Mouse (Mus musculus) heart, embryonic 10.5 days (tissue): ENCODE data around the gene Tarsl2. TPM values are rescaled to one million over a fixed set of nuclear protein-coding genes. Genes with fewer than 3 reads are reported as not detected.
A peak's percentile ranks its signal among the peaks of the same experiment; 100 is the strongest.

ENCODE experiments used
- DNase-seq: peaks from one replicate; pipeline ENCODE4 v3.0.0-alpha.2; 2017; ENCODE audit warnings: low spot score
- H3K27ac ChIP-seq: fragments of 300-500 bp; sonication (generic); 2 replicates; pipeline ENCODE4 v1.5.1; 2016; ENCODE audit warnings: mild to moderate bottlenecking
- H3K27me3 ChIP-seq: fragments of 300-500 bp; sonication (generic); 2 replicates; pipeline ENCODE4 v1.6.1; 2016; ENCODE audit warnings: mild to moderate bottlenecking; ENCODE audit not compliant: poor library complexity, insufficient read depth, severe bottlenecking
- H3K36me3 ChIP-seq: fragments of 300-500 bp; sonication (generic); 2 replicates; pipeline ENCODE4 v1.6.1; 2016; ENCODE audit warnings: mild to moderate bottlenecking, moderate library complexity
- H3K4me1 ChIP-seq: fragments of 300-500 bp; sonication (generic); 2 replicates; pipeline ENCODE4 v1.6.1; 2016; ENCODE audit warnings: mild to moderate bottlenecking
- H3K4me3 ChIP-seq: fragments of 300-500 bp; sonication (generic); 2 replicates; pipeline ENCODE4 v1.5.1; 2016; ENCODE audit warnings: mild to moderate bottlenecking, moderate library complexity
- H3K9me3 ChIP-seq: fragments of 300-500 bp; sonication (generic); 2 replicates; pipeline ENCODE4 v1.6.1; 2016; ENCODE audit warnings: mild to moderate bottlenecking, moderate library complexity
- WGBS: fragments of 180-500 bp; shearing (Covaris S2); methylation state at CpG from one replicate; pipeline ENCODE4 v1.1.7; 2016; 5-methylcytosine and 5-hydroxymethylcytosine counted together
- polyA plus RNA-seq: library from polyadenylated mRNA; unstranded; fragments of >200 nt; fragmentation: Nextera tagmentation; extraction: Ambion mirVana; gene quantifications from 2 replicates; pipeline ENCODE4 v1.2.1, GENCODE M21; 2016

The Tarsl2 gene
- polyA plus RNA-seq, result 13.1 and 17.4 TPM in 2 replicates

DNA sequence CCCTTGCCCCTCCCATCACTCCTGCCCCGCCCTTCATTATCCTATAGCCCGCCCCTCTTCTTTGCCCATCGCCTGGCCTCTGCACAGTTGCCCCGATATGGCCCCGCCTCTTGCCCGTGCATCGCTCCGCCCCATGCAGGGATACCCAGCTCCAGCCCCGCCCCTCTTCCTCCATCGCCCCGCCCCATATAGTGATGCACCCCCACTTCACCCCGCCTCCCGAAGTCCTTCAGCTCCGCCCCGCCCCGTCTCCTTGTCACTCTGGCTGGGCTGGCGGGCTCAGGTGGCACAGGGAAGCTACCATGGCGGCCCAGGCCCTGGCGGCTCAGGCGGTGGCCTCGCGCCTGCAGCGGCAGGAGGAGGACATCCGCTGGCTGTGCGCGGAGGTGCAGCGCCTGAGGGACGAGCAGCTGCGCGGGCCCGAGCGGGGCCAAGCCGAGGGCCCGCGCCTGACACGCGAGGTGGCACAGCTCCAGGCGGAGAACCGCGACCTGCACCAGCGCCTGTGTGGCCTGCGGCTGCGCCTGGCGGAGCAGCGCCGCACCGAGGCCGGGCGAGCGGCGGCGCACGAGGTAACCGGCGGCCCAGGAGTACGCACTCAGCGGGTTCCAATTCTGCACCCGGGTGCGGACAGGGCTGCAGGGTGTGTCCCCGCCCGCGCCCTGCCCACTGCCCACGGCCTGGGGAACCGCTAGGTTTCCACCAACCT lies at the start of gene Tarsl2:
Gene Tarsl2 (plus strand): TSS at position 256 of the 709 bp plus-strand sequence.
- peaks cover 26% of the 10 kb centered on the region for H3K36me3 ChIP-seq
- peak within 1 kb of the TSS; percentile 78 for H3K4me3 ChIP-seq
- H3K9me3 ChIP-seq, result no peaks in the 10 kb centered on the region
- DNase-seq, result peak; percentile 99
- peak within 1 kb of the TSS; percentile 90 for H3K27ac ChIP-seq
- H3K27me3 ChIP-seq, result peaks cover 10% of the 10 kb centered on the region; the same call in 1 of the 2 replicates
- WGBS, result under 1% methylated on average over 63 of the region's 64 CpGs
- H3K4me1 ChIP-seq, result peaks cover 25% of the 10 kb centered on the region

DNA sequence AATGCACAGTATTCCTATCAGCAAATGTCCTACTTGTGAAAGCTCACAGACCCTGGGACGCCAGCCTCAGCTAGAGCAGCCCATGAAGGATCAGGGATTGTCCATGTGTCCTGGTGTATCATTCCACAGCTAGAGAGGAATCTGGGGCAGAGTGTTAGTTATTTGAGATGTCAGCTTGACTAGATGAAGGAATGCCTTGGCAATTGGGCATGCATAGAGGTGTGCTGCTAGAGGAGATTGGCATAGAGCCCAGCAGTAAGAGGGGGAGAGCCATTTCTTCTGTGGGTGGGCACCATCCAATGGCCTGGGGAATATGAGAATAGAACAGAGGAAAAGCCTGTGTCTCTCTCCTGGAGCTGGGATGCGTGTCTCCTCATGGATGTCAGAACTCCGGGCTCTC lies 38.6 kb upstream of the Tarsl2 start:
- Histone ChIP-seq H3K4me1 (no peaks in the 10 kb centered on the region), H3K9me3 (no peaks in the 10 kb centered on the region), H3K4me3 (no peak overlapping the region), H3K27me3 (no peaks in the 10 kb centered on the region), H3K27ac (no peak overlapping the region), H3K36me3 (no peaks in the 10 kb centered on the region)
- WGBS, result 80% methylated on average over 3 of the region's 3 CpGs
- no peak for DNase-seq

DNA sequence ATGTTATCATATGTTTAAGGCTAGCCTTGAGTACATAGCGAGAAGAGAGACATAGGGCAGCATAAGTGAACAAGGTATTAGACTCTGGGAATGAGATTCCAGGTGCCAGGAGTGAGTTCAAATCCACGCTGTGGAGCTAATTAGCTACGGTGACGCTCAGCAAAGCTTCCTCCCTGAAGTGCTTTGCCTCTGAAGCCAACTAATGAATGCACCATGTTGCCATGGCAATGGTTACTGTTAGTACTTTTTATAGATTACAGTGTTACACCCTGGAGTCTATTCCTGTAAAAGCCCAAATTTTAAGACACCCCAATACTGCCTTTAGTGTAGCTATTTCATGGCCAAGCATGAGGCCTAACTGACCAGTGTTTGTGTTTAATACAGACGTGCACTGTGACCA lies 37.7 kb upstream of the Tarsl2 start:
- 82% methylated on average over 5 of the region's 5 CpGs for WGBS
- H3K4me1 ChIP-seq, result no peaks in the 10 kb centered on the region
- H3K4me3 ChIP-seq, result no peak overlapping the region
- H3K36me3 ChIP-seq, result no peaks in the 10 kb centered on the region
- no peak overlapping the region for H3K27ac ChIP-seq
- no peaks in the 10 kb centered on the region for H3K27me3 ChIP-seq
- DNase-seq, result no peak
- H3K9me3 ChIP-seq, result no peaks in the 10 kb centered on the region

DNA sequence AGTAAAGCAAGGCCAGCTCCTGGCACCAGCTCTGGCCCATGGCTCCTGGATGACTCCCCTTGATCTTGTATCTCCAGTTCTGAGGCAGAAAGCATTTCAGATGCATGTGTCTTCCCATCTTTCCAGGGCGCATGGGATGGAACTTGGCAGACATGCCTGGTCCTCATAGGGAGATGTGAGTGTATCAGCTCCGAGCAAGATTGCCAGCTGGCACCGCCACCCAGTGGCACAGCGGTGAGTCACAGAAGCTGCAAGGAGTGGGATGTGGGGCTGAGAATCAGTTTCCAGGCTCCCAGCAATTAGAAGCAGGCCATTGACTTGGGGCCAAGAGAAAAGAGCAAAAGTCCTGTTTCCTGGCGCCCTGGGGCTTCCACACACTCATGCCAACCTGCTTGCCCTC lies 34.5 kb upstream of the Tarsl2 start:
- no peak overlapping the region for H3K4me3 ChIP-seq
- H3K36me3 ChIP-seq, result no peaks in the 10 kb centered on the region
- H3K27me3 ChIP-seq, result no peaks in the 10 kb centered on the region
- no peaks in the 10 kb centered on the region for H3K9me3 ChIP-seq
- H3K27ac ChIP-seq, result no peak overlapping the region
- H3K4me1 ChIP-seq, result no peaks in the 10 kb centered on the region
- WGBS, result 73% methylated on average over 5 of the region's 5 CpGs
- DNase-seq, result no peak

DNA sequence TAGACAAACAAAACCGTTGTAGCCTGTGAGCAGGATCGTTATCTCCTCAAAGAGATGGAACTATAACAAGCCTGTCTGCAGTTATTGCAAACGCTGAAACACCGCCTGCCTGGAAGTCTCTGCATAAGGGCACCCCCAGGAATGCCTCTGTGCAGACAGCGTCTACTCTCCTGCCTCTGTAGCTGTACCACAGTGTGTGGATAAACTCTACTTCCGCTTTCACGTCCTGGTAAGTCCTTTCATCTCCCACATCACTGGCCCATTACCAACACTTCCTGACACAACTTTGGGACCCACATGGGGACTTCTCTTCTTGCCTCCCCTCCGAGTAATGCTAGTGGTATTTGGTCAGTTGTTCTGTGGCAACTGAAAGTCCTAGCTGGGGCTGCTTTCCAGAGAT lies 34.0 kb upstream of the Tarsl2 start:
- Histone ChIP-seq H3K36me3 (no peaks in the 10 kb centered on the region), H3K9me3 (no peaks in the 10 kb centered on the region), H3K4me1 (no peaks in the 10 kb centered on the region), H3K27ac (no peak overlapping the region), H3K4me3 (no peak overlapping the region), H3K27me3 (no peaks in the 10 kb centered on the region)
- 71% methylated on average over 8 of the region's 8 CpGs for WGBS
- DNase-seq, result no peak

DNA sequence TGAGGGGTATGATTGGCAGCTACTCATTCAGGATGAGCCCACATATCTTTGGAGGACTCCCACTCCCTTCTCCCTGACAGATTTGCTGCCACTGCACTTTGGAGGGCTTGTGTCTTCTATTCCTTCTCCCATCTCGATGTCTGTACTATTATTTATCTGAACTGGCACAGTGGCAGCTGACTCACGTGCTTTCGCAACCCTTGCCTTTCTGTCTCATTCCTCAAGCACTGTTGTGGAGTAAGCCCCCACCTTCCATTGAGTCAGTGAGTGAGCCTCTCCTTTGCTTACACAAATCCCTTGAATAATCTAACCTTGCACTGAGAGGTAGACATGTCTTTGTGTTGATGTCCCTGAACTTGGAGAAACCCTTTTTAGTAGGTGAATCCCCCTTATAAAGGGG lies 33.4 kb upstream of the Tarsl2 start:
- H3K4me1 ChIP-seq, result no peaks in the 10 kb centered on the region
- H3K4me3 ChIP-seq, result no peak overlapping the region
- no peaks in the 10 kb centered on the region for H3K27me3 ChIP-seq
- no peak for DNase-seq
- H3K9me3 ChIP-seq, result no peaks in the 10 kb centered on the region
- H3K27ac ChIP-seq, result no peak overlapping the region
- 79% methylated on average over 3 of the region's 3 CpGs for WGBS
- no peaks in the 10 kb centered on the region for H3K36me3 ChIP-seq

DNA sequence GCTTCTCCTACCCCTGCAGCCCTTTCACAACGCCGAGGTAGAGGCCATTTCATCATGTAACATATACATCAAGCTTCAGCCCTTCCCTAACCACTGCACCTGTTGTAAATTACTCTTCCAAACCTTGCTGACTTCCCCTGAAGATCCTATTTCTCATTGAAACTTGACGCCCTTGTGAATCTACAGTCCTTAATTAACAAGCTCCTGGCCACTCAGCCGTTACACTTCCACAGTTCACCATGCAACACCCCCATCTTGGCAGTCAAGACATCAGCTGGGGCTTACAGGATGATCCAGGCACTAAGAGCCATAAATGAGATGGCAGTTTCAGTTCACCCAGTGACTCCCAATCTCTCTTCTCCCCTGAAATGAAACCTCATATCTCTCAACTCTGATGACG lies 31.0 kb upstream of the Tarsl2 start:
- Histone ChIP-seq H3K27ac (no peak overlapping the region), H3K4me3 (no peak overlapping the region), H3K36me3 (no peaks in the 10 kb centered on the region), H3K4me1 (no peaks in the 10 kb centered on the region), H3K27me3 (no peaks in the 10 kb centered on the region), H3K9me3 (no peaks in the 10 kb centered on the region)
- no peak for DNase-seq
- 76% methylated on average over 5 of the region's 5 CpGs for WGBS

DNA sequence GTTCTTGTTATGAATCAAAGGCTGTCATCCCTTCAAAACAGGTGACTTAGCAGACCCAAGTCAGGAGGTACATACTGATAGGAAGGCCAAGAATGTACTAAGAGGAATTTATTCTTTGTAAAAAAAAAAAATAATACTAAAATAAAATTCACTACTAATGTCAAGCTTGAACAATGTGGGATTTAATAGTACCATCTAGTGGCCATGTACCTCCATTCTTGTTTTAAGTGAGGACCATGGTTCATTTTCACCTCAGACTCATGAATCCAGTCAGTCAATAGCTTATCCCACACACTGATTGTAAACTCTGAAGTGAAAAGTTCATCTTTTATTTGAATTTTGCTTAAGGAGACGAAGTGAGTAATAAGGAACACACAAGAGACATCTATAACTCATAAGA lies 25.9 kb upstream of the Tarsl2 start:
- Histone ChIP-seq H3K9me3 (no peaks in the 10 kb centered on the region), H3K4me1 (no peaks in the 10 kb centered on the region), H3K36me3 (no peaks in the 10 kb centered on the region), H3K27ac (no peak overlapping the region), H3K27me3 (no peaks in the 10 kb centered on the region), H3K4me3 (no peak overlapping the region)
- no peak for DNase-seq
- 68% methylated on average over 1 of the region's 1 CpGs for WGBS

DNA sequence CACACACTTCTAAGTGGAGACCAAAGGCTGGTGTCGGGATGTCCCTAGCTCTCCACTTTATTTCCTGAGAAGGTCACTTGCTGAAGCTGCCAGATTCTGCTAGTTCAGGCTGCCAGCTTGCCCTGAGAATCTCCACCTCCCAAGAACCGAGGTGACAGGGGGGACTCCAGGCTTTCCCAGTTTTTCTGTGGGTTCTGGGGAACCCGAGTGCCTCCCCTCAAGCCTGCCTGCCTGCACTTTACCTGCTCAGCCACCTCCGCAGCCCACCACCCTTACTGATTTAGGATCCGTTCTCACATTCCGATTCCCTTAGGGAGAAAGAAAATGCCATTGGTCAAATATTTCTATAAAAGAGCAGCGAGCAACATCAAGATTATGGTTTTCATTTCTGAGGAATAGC lies 24.0 kb upstream of the Tarsl2 start:
- Histone ChIP-seq H3K36me3 (no peaks in the 10 kb centered on the region), H3K27me3 (no peaks in the 10 kb centered on the region), H3K4me3 (no peak overlapping the region), H3K27ac (no peak overlapping the region), H3K4me1 (no peaks in the 10 kb centered on the region), H3K9me3 (no peaks in the 10 kb centered on the region)
- no peak for DNase-seq
- WGBS, result 79% methylated on average over 7 of the region's 7 CpGs

DNA sequence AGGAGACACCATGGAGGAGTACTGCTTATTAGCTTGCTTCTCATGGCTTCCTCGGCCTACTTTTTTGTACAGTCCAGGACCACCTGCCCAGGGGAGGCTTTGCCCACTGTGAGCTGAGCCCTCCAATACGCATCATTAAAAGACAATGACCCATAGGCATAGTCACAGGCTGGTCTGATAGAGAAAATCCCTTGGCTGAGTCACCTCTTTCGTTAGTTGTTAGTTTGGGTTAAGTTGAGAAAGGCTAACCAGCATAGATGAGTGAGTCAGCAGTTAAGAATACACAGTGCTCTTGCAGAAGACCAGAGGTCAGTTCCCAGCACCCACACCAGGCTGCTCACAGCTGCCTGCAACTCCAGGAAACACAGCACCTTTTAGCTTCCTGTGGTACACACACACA lies 21.4 kb upstream of the Tarsl2 start:
- DNase-seq, result no peak
- 79% methylated on average over 3 of the region's 3 CpGs for WGBS
- Histone ChIP-seq H3K27ac (no peak overlapping the region), H3K4me3 (no peak overlapping the region), H3K4me1 (no peaks in the 10 kb centered on the region), H3K27me3 (no peaks in the 10 kb centered on the region), H3K9me3 (no peaks in the 10 kb centered on the region), H3K36me3 (no peaks in the 10 kb centered on the region)

DNA sequence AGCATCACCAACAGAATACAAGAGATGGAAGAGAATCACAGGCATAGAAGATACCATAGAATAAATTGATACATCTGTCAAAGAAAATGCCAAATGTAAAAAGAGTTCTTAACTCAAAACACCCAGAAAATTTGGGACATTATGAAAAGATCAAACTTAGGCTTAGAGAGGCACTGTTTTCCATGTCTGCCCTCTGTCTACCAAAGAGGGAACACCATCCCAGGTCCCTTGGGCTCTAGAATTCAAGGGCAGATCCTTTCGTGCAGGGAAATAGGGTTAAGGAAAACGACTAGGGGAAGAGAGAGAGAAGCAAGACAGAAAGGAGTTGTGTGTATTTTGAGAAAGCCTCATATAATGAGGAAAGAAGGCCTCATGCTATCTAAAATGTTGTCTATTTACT lies 19.2 kb upstream of the Tarsl2 start:
- no peak overlapping the region for H3K4me3 ChIP-seq
- DNase-seq, result no peak
- H3K27ac ChIP-seq, result no peak overlapping the region
- no peaks in the 10 kb centered on the region for H3K27me3 ChIP-seq
- H3K9me3 ChIP-seq, result no peaks in the 10 kb centered on the region
- no peaks in the 10 kb centered on the region for H3K4me1 ChIP-seq
- no peaks in the 10 kb centered on the region for H3K36me3 ChIP-seq
- 36% methylated on average over 2 of the region's 2 CpGs for WGBS

DNA sequence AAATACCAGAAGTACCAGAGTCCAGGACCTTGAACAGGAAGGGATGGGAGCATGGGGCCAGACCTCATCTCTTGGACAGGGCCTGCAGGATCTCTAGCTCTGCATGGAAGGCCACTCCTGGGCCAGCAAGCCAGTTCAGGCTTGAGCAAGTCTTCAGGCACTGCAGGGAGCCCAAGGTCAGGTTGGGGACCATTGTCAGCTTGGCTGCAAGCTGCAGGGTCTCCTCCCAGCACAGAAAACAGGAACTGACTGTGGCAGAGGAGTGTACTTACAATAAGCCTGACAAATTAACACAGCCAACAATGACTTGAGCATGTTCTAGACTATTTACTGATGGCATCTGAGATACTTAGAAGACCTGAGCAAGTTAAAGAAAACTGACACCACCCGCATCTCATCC lies 14.9 kb upstream of the Tarsl2 start:
- Histone ChIP-seq H3K27ac (no peak overlapping the region), H3K9me3 (no peaks in the 10 kb centered on the region), H3K4me1 (peaks cover 4% of the 10 kb centered on the region; the same call in 1 of the 2 replicates), H3K27me3 (no peaks in the 10 kb centered on the region), H3K36me3 (no peaks in the 10 kb centered on the region), H3K4me3 (no peak overlapping the region)
- WGBS, result 89% methylated on average over 1 of the region's 1 CpGs
- no peak for DNase-seq

DNA sequence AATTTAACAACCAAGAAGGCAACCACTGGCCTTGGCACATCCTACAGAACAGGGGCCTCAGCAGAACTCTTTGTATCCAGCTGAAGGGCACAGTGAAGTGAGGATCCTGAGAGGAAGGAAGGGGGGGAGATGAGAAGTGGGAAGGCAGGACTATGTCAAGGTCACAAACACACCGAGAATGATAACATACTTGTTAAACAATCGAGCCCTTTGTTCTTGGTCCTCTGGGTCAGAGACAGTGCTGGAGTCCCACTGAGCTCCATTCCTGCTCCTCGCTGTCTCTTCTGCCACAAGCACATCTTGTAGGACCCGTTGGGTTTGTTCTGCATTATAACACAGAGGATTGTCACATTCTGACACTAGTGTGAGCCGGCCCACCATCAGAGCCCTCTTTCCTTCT lies 14.0 kb upstream of the Tarsl2 start:
- no peak for DNase-seq
- no peaks in the 10 kb centered on the region for H3K36me3 ChIP-seq
- H3K4me1 ChIP-seq, result peaks cover 4% of the 10 kb centered on the region; the same call in 1 of the 2 replicates
- H3K27me3 ChIP-seq, result peaks cover 3% of the 10 kb centered on the region; the same call in 1 of the 2 replicates
- no peaks in the 10 kb centered on the region for H3K9me3 ChIP-seq
- no peak overlapping the region for H3K4me3 ChIP-seq
- WGBS, result 55% methylated on average over 5 of the region's 5 CpGs
- H3K27ac ChIP-seq, result no peak overlapping the region

DNA sequence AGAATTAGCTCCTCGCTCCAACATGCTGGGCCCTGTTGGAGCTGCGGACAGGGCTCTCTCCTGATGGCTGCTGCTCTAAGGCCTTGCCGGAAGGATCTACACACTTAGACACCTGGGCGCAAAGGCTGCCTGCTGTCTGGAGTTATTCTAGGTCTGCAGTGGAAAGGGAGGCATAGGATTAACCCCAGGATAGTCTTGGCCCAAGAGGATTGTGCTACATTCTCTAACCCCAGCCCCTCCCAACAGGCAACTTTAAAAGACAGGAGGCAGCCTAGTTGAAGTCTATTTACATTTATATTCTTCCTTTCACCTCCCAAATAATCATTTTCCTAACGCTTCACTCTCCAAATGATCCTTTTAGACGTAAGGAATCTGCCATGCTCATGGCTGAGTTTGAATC lies 8.9 kb upstream of the Tarsl2 start:
- Histone ChIP-seq H3K4me3 (no peak overlapping the region), H3K27ac (no peak overlapping the region), H3K9me3 (no peaks in the 10 kb centered on the region), H3K36me3 (no peaks in the 10 kb centered on the region), H3K4me1 (peaks cover 13% of the 10 kb centered on the region; the same call in 1 of the 2 replicates), H3K27me3 (peaks cover 5% of the 10 kb centered on the region; the same call in 1 of the 2 replicates)
- 85% methylated on average over 6 of the region's 6 CpGs for WGBS
- DNase-seq, result peak; percentile 68
